Mouse (Mus musculus): ENCODE data around the gene Gtf2h1. TPM values are rescaled to one million over a fixed set of nuclear protein-coding genes. Genes with fewer than 3 reads are reported as not detected.

The Gtf2h1 gene
- polyA plus RNA-seq, 1 experiment from 2014 or later: 51.3 TPM

DNA sequence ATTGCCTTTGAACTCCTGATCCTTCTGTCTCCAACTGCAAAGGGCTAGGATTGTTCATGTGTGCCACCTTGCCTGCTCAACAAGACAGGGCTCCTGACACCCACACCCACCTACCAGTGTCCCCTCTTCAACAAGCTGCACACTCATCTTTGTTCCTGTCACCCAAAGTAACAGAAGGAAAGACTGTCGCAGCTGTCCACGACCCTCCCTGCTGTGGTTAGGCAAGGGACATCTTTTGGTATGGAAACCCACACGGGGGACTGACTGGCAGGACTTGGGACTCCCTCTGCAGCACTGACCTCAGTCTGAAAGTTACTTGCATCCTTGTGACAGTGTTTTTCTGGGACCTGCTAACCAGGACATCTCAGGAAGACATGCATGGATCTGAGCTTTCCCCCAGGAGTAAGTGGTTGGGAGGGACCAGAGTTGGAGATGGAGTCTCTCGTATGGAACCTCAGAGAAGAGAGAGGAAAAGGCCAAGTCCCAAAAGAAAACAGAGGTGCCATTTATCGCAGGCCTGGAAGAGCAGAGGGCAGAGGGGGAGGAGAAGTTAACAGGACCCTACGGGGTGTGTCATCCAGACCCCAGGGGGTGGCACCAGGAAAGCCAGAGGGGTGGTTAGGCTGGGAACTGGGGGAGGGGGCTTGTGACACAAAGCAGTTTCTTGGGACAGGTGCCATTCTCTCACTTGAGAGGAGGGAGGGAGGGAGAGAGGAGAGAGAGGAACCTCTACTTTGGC is 45.1 kb downstream of the Gtf2h1 start, which contains the start of gene Ldha:
Gene Ldha, plus strand, starts transcription at position 689 of the 739 bp plus-strand sequence.
- no peak for ATAC-seq (ENCODE audit: insufficient number of reproducible peaks, insufficient read depth, low FRiP score, low TSS enrichment, low read depth)
- peaks cover 27% of the 10 kb centered on the region for H3K4me1 ChIP-seq (replicated peaks)
- H3K4me3 ChIP-seq (replicated peaks): no peak within 1 kb of the TSS
- H3K9me3 ChIP-seq: no peaks in the 10 kb centered on the region
- no peak within 1 kb of the TSS for H3K27ac ChIP-seq
- no peak within 1 kb of the TSS for H3K4me2 ChIP-seq
- no peaks in the 10 kb centered on the region for H3K36me3 ChIP-seq
- peaks cover 24% of the 10 kb centered on the region for H3K27me3 ChIP-seq
- WGBS: 21% methylated on average over 6 of the region's 6 CpGs
- H3K9ac ChIP-seq (replicated peaks): no peak within 1 kb of the TSS

DNA sequence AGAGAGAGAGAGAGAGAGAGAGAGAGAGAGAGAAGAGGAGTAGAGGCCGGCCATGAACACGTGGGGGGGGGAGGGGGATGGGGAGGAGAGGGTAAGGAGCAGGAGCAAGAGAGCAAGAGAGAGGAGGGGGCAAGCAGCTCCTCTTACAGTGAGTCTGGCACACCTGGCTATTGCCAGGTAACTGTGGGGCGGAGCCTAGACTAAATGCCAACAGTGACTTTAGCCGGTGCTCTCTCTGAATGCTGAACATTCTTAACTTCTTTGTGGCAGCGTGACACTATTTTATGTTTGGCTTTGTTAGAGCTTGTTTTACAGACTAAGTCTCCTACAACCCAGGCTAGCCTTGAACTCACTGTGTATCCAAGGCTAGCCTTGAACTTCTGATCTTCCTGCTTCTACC is 46.4 kb downstream of the Gtf2h1 start:
- no peak overlapping the region for H3K27ac ChIP-seq
- no peak for ATAC-seq (ENCODE audit: insufficient number of reproducible peaks, insufficient read depth, low FRiP score, low TSS enrichment, low read depth)
- no peak overlapping the region for H3K4me2 ChIP-seq
- H3K27me3 ChIP-seq: peaks cover 24% of the 10 kb centered on the region
- 29% methylated on average over 5 of the region's 5 CpGs for WGBS
- no peaks in the 10 kb centered on the region for H3K9me3 ChIP-seq
- H3K9ac ChIP-seq (replicated peaks): no peak overlapping the region
- peaks cover 31% of the 10 kb centered on the region for H3K4me1 ChIP-seq (replicated peaks)
- H3K36me3 ChIP-seq: no peaks in the 10 kb centered on the region
- no peak overlapping the region for H3K4me3 ChIP-seq (replicated peaks)

DNA sequence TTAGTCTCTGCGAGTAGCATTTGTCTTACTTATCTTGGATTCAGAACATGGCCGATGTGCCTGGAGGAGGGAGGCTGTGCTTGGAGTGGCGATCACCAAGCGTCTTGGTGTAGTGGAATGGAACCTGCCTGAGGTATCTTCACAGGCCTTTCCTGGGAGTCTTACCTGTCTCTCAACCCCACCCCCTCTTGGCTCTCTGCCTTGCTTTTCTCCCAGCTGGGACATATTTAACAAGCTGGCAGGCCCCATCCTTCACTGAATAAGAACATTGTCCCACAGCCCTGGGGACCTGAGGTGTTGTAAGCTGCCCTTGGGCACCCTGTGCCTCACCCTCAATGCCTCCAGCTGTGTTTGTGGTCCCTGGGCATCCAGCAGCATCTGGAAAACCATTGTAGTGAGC is 47.7 kb downstream of the Gtf2h1 start:
- WGBS: 87% methylated on average over 4 of the region's 4 CpGs
- Histone ChIP-seq H3K27me3 (peaks cover 24% of the 10 kb centered on the region), H3K4me3 (replicated peaks) (no peak overlapping the region), H3K9ac (replicated peaks) (no peak overlapping the region), H3K4me2 (no peak overlapping the region), H3K27ac (no peak overlapping the region), H3K9me3 (no peaks in the 10 kb centered on the region), H3K4me1 (replicated peaks) (peaks cover 26% of the 10 kb centered on the region), H3K36me3 (peaks cover 12% of the 10 kb centered on the region)
- no peak for ATAC-seq (ENCODE audit: insufficient number of reproducible peaks, insufficient read depth, low FRiP score, low TSS enrichment, low read depth)

DNA sequence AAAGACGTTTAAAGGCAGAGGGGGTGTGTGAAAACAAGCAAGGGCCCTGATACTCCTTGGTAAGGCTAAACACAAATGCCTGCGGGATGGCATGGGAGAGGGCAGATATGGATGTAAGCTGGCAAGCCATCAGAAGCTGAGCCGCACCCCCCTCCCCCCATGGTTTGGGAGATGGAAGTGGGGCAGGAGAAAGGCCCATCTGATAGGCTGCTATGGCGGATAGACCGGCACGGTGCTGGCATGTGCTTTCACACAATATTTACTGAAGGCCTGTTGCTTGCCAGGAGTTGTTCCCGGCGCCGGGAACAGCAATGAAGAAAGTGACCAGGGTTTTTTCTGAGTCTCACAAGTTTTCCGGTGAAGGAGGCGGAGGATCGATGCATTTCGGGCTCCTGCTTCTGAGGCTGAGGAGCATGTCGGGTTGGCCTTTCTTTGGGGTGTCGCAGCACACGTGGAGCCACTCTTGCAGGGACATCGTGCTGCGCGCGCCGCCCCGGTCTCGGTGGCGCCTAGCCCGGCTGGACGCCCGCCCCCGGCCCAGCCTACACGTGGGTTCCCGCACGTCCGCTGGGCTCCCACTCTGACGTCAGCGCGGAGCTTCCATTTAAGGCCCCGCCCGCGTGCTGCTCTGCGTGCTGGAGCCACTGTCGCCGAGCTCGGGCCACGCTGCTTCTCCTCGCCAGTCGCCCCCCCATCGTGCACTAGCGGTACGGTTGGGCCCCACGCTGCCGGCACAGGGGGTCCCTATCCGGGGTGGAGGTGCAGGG is 49.5 kb downstream of the Gtf2h1 start:
- peaks cover 30% of the 10 kb centered on the region for H3K36me3 ChIP-seq
- H3K27ac ChIP-seq: peak overlapping the region; percentile 97
- H3K4me2 ChIP-seq: peak overlapping the region; percentile 82
- peak overlapping the region; percentile 95 for H3K9ac ChIP-seq (replicated peaks)
- no peaks in the 10 kb centered on the region for H3K9me3 ChIP-seq
- H3K27me3 ChIP-seq: peaks cover 24% of the 10 kb centered on the region
- under 1% methylated on average over 51 of the region's 51 CpGs for WGBS
- H3K4me1 ChIP-seq (replicated peaks): peaks cover 15% of the 10 kb centered on the region
- ATAC-seq (ENCODE audit: insufficient number of reproducible peaks, insufficient read depth, low FRiP score, low TSS enrichment, low read depth): peak; percentile 85
- peak overlapping the region; percentile 82 for H3K4me3 ChIP-seq (replicated peaks)

DNA sequence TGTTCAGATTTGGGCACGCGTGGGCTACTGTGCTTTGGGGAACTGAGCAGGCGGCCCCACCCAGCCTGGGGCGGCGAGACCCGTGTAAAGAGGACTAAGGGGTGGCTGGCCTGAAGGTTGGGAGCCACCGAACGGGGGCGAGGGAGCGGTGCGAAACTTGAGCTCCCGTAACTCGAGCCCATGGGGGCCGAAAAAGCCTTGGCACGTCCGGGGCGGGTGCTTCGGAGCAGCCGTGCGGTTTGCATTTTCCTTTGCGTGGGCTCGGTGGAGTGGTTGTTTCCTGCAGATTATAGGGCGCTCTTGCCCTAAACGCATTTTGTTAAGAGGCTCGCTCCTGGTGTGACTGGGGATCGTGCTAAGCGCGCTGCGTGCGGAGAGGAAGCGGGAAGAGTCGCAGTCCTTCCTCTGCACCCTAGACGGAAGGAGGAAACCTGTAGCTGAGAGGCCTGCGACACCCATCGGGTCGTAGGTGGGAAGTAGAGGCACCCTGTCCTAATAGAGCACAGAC is 50.1 kb downstream of the Gtf2h1 start:
- peaks cover 36% of the 10 kb centered on the region for H3K36me3 ChIP-seq
- H3K27me3 ChIP-seq: peaks cover 20% of the 10 kb centered on the region
- under 1% methylated on average over 36 of the region's 36 CpGs for WGBS
- H3K4me2 ChIP-seq: peak overlapping the region; percentile 82
- peak; percentile 64 for ATAC-seq (ENCODE audit: insufficient number of reproducible peaks, insufficient read depth, low FRiP score, low TSS enrichment, low read depth)
- peak overlapping the region; percentile 82 for H3K4me3 ChIP-seq (replicated peaks)
- H3K9me3 ChIP-seq: no peaks in the 10 kb centered on the region
- H3K4me1 ChIP-seq (replicated peaks): peaks cover 15% of the 10 kb centered on the region
- peak overlapping the region; percentile 95 for H3K9ac ChIP-seq (replicated peaks)
- H3K27ac ChIP-seq: peak overlapping the region; percentile 97

DNA sequence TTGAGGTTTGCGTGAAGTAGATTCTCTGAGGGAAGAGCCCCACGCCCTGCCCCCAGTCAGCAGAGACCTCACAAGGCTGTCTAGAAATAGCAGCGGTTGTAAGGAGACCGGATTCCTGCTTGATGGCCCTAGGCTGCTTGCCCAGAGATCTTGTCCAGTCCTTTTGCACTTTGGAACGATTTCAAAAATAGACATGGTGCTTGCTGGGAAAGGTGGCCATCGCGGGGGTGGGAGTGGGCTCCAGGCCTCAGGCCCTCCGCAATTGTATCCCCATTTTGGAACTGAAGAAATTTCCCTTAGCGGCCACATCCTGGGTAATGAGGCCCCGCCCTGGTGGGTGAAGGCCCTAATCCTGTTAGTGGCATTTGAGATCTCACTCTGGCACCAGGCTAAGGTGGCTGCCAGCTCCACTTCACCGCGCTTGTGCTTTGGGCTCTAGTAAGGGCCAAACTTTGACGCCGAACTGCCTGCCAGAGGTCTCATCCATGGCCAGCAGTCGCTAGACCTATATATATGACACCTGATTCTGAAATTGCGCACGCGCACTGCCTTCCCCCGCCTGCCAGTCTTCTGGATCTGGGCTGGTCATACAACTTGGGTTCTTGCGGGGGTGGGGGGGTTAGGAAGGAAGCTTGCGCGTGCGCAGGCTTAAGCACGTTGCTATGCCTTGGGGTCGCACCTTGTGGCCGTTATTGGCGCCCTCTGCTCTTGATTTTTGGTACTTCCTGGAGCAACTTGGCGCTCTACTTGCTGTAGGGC is 50.8 kb downstream of the Gtf2h1 start:
- WGBS: 1% methylated on average over 28 of the region's 28 CpGs
- peak overlapping the region; percentile 82 for H3K4me2 ChIP-seq
- H3K4me3 ChIP-seq (replicated peaks): peak overlapping the region; percentile 82
- H3K36me3 ChIP-seq: peaks cover 43% of the 10 kb centered on the region
- peak overlapping the region; percentile 95 for H3K9ac ChIP-seq (replicated peaks)
- ATAC-seq (ENCODE audit: insufficient number of reproducible peaks, insufficient read depth, low FRiP score, low TSS enrichment, low read depth): peak; percentile 48
- H3K27ac ChIP-seq: peak overlapping the region; percentile 97
- no peaks in the 10 kb centered on the region for H3K9me3 ChIP-seq
- peaks cover 14% of the 10 kb centered on the region for H3K27me3 ChIP-seq
- H3K4me1 ChIP-seq (replicated peaks): peaks cover 15% of the 10 kb centered on the region

DNA sequence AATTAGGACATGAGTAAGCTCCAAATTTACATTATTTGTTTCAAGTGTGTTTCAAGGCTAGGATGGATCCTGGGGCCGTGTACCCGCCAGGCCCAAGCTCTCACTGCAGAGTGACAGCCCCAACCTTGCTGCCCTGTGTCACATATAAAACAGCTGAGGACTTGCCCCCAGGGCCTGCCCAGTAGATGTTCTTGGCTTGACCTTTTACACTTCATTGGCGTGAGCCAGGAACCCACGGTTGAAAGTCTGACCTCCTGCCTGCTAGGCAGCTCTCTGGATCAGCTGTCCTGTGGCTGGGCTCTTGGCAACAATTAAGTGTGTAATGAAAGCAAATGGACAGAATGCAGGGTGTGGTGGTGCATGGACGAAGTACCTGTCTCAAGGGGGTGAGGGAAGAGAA is 53.4 kb downstream of the Gtf2h1 start:
- Histone ChIP-seq H3K27me3 (no peaks in the 10 kb centered on the region), H3K27ac (no peak overlapping the region), H3K9ac (replicated peaks) (no peak overlapping the region), H3K4me3 (replicated peaks) (no peak overlapping the region), H3K36me3 (peaks cover 69% of the 10 kb centered on the region), H3K9me3 (no peaks in the 10 kb centered on the region), H3K4me2 (no peak overlapping the region), H3K4me1 (replicated peaks) (peaks cover 15% of the 10 kb centered on the region)
- no peak for ATAC-seq (ENCODE audit: insufficient number of reproducible peaks, insufficient read depth, low FRiP score, low TSS enrichment, low read depth)
- 82% methylated on average over 5 of the region's 5 CpGs for WGBS

DNA sequence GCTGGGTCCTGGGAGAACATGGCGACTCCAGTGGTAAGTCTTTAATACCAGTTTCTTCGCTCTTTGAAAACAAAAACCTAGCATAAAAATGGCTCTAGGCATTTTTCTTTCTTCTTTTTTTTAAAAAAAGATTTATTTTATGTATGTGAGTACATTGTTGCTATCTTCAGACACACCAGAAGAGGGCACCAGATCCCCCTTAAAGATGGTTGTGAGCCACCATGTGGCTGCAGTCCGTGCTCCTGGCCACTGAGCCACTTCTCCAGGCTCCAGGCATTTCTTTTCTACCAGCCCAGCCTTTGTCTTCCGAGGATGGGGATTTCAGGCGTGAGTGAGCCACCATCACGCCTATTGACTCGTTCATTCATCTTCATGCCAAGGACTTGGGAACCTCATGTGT is 55.1 kb downstream of the Gtf2h1 start:
- Histone ChIP-seq H3K4me2 (no peak overlapping the region), H3K36me3 (peaks cover 86% of the 10 kb centered on the region)
- 81% methylated on average over 7 of the region's 7 CpGs for WGBS

DNA sequence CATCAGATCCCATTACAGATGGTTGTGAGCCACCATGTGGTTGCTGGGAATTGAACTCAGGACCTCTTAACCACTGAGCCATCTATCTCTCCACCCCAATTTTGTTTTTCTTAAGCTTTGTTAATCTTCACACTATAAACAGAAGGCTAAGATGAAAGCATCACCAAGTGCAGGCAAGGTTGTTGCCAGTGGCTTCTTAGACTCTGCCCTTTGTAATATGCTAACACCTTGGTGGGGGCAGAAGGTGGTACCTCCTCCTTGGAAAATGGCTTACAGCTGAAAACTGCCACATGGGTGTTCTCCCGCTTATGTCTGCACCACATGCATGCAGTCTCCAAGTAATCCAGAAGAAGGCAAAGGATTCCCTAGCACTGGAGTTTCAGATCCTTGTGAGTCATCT is 56.8 kb downstream of the Gtf2h1 start:
- Histone ChIP-seq H3K36me3 (peaks cover 88% of the 10 kb centered on the region), H3K4me2 (no peak overlapping the region), H3K9ac (replicated peaks) (no peak overlapping the region), H3K27ac (no peak overlapping the region), H3K4me1 (replicated peaks) (0 out of 2 replicates have a peak, but pooled peaks cover under 1% of the 10 kb centered on the region), H3K4me3 (replicated peaks) (no peak overlapping the region), H3K9me3 (no peaks in the 10 kb centered on the region), H3K27me3 (no peaks in the 10 kb centered on the region)
- no peak for ATAC-seq (ENCODE audit: insufficient number of reproducible peaks, insufficient read depth, low FRiP score, low TSS enrichment, low read depth)
- WGBS: 90% methylated on average over 1 of the region's 1 CpGs

More for the DNA sequence above, 55.1 kb downstream of the Gtf2h1 start:
- H3K4me1 ChIP-seq (replicated peaks): peaks cover 8% of the 10 kb centered on the region; the same call in 1 of the 2 replicates
- H3K4me3 ChIP-seq (replicated peaks): no peak overlapping the region
- H3K27ac ChIP-seq: no peak overlapping the region
- H3K9ac ChIP-seq (replicated peaks): no peak overlapping the region
- no peak for ATAC-seq (ENCODE audit: insufficient number of reproducible peaks, insufficient read depth, low FRiP score, low TSS enrichment, low read depth)
- no peaks in the 10 kb centered on the region for H3K9me3 ChIP-seq
- no peaks in the 10 kb centered on the region for H3K27me3 ChIP-seq

DNA sequence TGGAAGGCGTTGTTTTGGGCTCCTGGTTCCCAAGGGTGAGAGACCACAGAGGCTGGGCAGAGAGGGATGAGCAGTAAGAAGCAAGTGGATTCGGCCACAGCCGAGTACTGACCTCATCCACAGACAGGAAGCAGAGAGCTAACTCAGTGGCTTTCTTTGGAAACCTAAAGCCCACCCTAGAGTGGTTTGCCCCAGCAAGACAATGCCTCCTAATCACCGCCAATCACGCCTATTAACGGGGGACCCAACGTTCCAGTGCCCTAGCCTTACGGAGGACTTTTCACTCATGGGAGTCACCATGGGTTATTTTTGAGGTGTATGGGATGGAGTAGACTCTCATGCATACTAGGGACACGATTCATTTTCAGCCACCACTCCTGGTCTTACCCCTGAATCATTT is 57.5 kb downstream of the Gtf2h1 start:
- Histone ChIP-seq H3K27me3 (no peaks in the 10 kb centered on the region), H3K9me3 (no peaks in the 10 kb centered on the region), H3K4me3 (replicated peaks) (no peak overlapping the region), H3K36me3 (peaks cover 81% of the 10 kb centered on the region), H3K4me2 (no peak overlapping the region), H3K4me1 (replicated peaks) (no peaks in the 10 kb centered on the region), H3K27ac (no peak overlapping the region), H3K9ac (replicated peaks) (no peak overlapping the region)
- no peak for ATAC-seq (ENCODE audit: insufficient number of reproducible peaks, insufficient read depth, low FRiP score, low TSS enrichment, low read depth)
- WGBS: 91% methylated on average over 9 of the region's 9 CpGs
